Mouse (Mus musculus) embryonic facial prominence, embryonic 12.5 days (tissue): ENCODE measurements at regions not wholly inside any gene's neighbourhood (a gene's known extent, or its start where the extent isn't known, plus 50 kb on each side); places are given as distances from the start of the nearest gene placed in this dataset.

Experiments
- ATAC-seq: fragments of 200-750 bp; cut with Nextera tagmentation; 2 replicates; pipeline ENCODE4 v1.8.0; 2017; ENCODE audit not compliant: insufficient number of reproducible peaks, insufficient read depth, low FRiP score, low TSS enrichment
- H3K27ac ChIP-seq: fragments of 300-500 bp; sonication (generic); 2 replicates; pipeline ENCODE4 v1.5.1; 2016; ENCODE audit warnings: mild to moderate bottlenecking
- H3K27me3 ChIP-seq: fragments of 300-500 bp; sonication (generic); 2 replicates; pipeline ENCODE4 v1.6.1; 2016; ENCODE audit warnings: mild to moderate bottlenecking, moderate library complexity
- H3K36me3 ChIP-seq: fragments of 300-500 bp; sonication (generic); 2 replicates; pipeline ENCODE4 v1.6.1; 2016; ENCODE audit warnings: mild to moderate bottlenecking
- H3K4me1 ChIP-seq: fragments of 300-500 bp; sonication (generic); 2 replicates; pipeline ENCODE4 v1.6.1; 2016
- H3K4me2 ChIP-seq: fragments of 300-500 bp; sonication (generic); replicated peaks from 2 replicates; pipeline ENCODE4 v1.6.1; 2016; ENCODE audit warnings: mild to moderate bottlenecking, moderate library complexity
- H3K4me3 ChIP-seq: fragments of 300-500 bp; sonication (generic); 2 replicates; pipeline ENCODE4 v1.5.1; 2016; ENCODE audit warnings: mild to moderate bottlenecking
- H3K9ac ChIP-seq: fragments of 300-500 bp; sonication (generic); 2 replicates; pipeline ENCODE4 v1.6.1; 2016; ENCODE audit warnings: mild to moderate bottlenecking, moderate library complexity
- H3K9me3 ChIP-seq: fragments of 300-500 bp; sonication (generic); 2 replicates; pipeline ENCODE4 v1.6.1; 2016; ENCODE audit warnings: mild to moderate bottlenecking, moderate library complexity
- WGBS: fragments of 180-500 bp; shearing (Covaris S2); methylation state at CpG from one replicate; pipeline ENCODE4 v1.1.7; 2016; 5-methylcytosine and 5-hydroxymethylcytosine counted together

DNA sequence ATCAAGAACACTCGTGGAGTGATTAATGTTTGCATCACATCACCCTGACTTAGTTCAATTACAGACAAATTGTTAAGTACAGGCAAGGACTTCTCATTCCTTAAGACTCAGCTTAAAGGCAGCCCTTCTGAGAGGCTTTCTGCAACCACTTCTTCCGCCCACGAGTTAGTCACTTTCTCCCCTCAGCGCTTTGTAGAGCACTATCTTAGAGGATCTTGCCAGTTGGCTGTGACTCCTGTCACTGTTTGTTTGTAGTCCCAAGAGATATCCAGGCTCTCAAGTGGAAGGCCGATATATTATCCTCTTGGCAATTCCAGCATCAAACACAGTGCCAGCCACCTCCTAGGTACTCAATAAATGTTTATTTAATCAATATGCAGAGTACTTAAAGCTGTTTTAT, 532.1 kb upstream of the Gm26657 start:
- WGBS, result 66% methylated on average over 5 of the region's 5 CpGs

DNA sequence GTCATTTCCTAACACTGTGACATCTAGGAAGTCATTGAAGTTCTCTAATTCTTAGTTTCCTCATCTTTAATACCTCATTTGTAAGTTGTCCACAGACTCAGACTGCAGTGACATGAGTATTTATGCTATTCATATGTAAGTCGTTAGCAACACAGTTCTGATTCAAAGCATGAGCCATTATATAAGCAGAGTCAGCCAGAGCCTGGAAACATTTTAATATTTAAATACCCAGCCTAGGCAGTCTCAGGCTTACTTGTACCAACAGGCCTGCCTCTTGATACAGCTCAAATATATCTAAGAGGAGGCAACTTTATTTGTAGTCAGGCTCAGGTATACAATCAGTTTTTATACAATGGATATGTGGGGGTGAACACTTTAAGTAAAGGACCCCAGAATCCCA, 534.8 kb upstream of the Gm26657 start:
- ATAC-seq, result no peak

More for the DNA sequence above, 532.1 kb upstream of the Gm26657 start:
- Histone ChIP-seq H3K9ac (no peak overlapping the region), H3K4me1 (peaks cover 5% of the 10 kb centered on the region; the same call in 1 of the 2 replicates), H3K9me3 (0 out of 2 replicates have a peak, but pooled peaks cover 4% of the 10 kb centered on the region), H3K4me3 (no peak overlapping the region), H3K27me3 (no peaks in the 10 kb centered on the region), H3K36me3 (no peaks in the 10 kb centered on the region), H3K4me2 (no peak overlapping the region), H3K27ac (no peak overlapping the region)
- ATAC-seq, result no peak

DNA sequence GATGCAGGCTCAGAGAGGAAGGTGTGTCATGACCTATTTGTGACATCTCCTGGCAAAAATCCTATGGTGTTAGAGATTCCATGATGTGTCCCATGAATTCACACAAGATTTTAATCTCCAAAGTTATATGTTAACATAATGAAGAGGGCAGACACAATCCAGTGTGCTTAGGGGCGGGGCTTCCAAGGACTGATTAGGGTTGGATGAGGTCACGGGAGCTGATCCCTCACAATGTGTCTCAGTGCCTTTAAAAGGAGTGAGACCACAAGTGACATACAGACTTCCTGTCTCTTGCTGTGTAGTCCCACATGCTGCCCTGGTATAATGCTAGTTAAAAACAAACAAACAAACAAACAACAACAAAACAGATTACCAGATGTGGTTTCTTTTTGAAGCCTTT, 546.5 kb upstream of the Gm26657 start:
- Histone ChIP-seq H3K4me3 (no peak overlapping the region), H3K27ac (no peak overlapping the region), H3K27me3 (no peaks in the 10 kb centered on the region), H3K9ac (no peak overlapping the region), H3K36me3 (no peaks in the 10 kb centered on the region), H3K4me2 (no peak overlapping the region), H3K4me1 (no peaks in the 10 kb centered on the region), H3K9me3 (no peaks in the 10 kb centered on the region)
- no peak for ATAC-seq
- 52% methylated on average over 2 of the region's 2 CpGs for WGBS

More for the DNA sequence above, 534.8 kb upstream of the Gm26657 start:
- Histone ChIP-seq H3K4me1 (peaks cover 5% of the 10 kb centered on the region; the same call in 1 of the 2 replicates), H3K9me3 (0 out of 2 replicates have a peak, but pooled peaks cover 4% of the 10 kb centered on the region), H3K27ac (no peak overlapping the region), H3K27me3 (no peaks in the 10 kb centered on the region), H3K9ac (no peak overlapping the region), H3K36me3 (no peaks in the 10 kb centered on the region), H3K4me2 (no peak overlapping the region), H3K4me3 (no peak overlapping the region)
- WGBS, result 38% methylated on average over 1 of the region's 1 CpGs

DNA sequence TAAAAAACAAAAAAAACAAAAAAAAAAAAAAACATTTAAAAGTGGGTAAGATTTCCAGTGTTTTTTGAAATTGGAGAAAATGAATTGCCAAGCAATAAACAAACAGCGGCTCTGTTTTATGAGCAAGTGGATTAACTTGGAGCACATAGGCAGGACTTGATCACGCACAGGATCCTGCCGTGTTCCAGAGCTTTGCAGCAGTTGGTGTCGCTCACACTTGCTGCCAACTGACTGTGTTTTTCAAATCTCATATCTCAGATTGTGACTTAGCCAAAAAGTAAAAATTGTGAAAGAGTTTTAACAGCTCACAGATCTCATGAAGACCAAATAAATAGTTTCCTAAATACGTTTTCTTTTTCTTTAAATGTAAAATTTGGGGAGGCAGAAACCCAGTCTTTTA, 547.4 kb upstream of the Gm26657 start:
- no peak for ATAC-seq

DNA sequence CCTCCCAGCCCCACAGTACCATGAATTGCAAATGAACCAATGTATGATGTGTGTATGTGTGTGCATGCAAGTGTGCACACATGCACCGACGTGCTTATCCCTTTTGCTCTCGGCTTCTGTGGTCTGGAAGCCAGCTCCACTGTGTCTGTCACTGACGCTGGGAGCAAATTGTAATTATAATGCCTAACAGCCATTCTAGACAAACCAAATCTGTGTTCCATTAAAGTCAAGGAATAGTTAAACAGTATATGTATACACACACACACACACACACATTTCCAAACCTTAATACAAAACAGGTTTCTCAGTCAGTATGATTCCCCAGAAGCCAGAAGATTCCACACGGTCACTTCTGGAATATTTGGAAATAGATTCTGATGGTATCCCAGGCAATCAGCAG, 560.3 kb upstream of the Gm26657 start:
- no peak for ATAC-seq
- Histone ChIP-seq H3K4me1 (peaks cover 7% of the 10 kb centered on the region; the same call in 1 of the 2 replicates), H3K4me2 (no peak overlapping the region), H3K4me3 (no peak overlapping the region), H3K9me3 (no peaks in the 10 kb centered on the region), H3K27me3 (no peaks in the 10 kb centered on the region), H3K27ac (no peak overlapping the region), H3K9ac (no peak overlapping the region), H3K36me3 (no peaks in the 10 kb centered on the region)
- 42% methylated on average over 5 of the region's 5 CpGs for WGBS

More for the DNA sequence above, 547.4 kb upstream of the Gm26657 start:
- Histone ChIP-seq H3K4me2 (no peak overlapping the region), H3K9ac (no peak overlapping the region), H3K9me3 (no peaks in the 10 kb centered on the region), H3K27me3 (no peaks in the 10 kb centered on the region), H3K4me3 (no peak overlapping the region), H3K27ac (no peak overlapping the region), H3K4me1 (no peaks in the 10 kb centered on the region), H3K36me3 (no peaks in the 10 kb centered on the region)
- 85% methylated on average over 5 of the region's 5 CpGs for WGBS

DNA sequence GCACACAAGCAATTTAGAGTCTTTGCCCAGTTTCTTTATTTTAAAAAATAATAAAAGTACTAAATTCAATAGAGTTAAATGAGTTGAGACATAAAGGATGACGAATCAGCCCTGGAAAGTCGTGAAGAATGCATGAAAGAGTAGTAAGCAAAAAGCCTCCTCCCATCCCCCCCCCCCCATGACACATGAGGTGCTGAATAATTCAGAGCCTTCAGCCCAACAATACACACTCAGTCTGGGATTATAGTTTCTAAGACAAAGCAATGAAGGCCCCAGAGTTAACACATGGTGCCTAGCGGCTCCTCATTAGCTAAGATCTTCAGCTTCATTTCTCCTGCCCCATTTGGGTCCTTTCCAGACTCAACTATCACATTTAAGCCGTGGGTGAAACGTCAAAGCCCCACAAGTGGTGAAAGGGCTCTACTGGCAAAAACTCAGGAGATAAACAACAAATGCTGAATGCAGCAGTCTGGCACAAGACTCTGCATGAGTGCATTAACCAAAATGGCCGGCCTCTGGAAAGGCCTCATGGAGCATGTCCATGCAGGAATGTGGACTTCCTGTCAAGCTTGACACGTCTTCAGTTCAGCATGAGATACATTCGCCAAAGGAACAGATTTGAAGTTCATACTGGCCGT, 560.9 kb upstream of the Gm26657 start:
- no peak overlapping the region for H3K4me3 ChIP-seq
- no peak overlapping the region for H3K27ac ChIP-seq
- ATAC-seq, result no peak
- peaks cover 7% of the 10 kb centered on the region; the same call in 1 of the 2 replicates for H3K4me1 ChIP-seq
- H3K9me3 ChIP-seq, result no peaks in the 10 kb centered on the region
- no peaks in the 10 kb centered on the region for H3K36me3 ChIP-seq
- no peak overlapping the region for H3K4me2 ChIP-seq
- WGBS, result 76% methylated on average over 9 of the region's 9 CpGs
- H3K27me3 ChIP-seq, result no peaks in the 10 kb centered on the region
- no peak overlapping the region for H3K9ac ChIP-seq

DNA sequence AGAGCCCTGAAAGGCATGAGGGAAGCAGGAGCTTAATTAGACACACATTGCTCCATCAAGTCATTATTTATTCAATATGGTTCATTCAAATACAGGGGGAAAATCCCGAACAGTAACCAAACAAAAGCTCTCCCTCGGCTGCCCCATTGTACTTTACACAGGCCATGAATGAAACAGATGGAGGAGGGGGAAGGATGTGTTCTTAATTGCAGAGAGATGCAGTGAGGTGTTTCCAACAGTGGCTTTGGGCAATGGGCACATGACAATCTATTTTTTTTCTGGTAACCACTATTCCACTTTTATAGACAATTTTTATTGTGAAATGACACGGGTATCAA, 578.6 kb upstream of the Gm26657 start:
- Histone ChIP-seq H3K9me3 (no peaks in the 10 kb centered on the region), H3K27ac (no peak overlapping the region), H3K36me3 (no peaks in the 10 kb centered on the region), H3K27me3 (no peaks in the 10 kb centered on the region), H3K4me3 (no peak overlapping the region), H3K9ac (no peak overlapping the region), H3K4me1 (0 out of 2 replicates have a peak, but pooled peaks cover 6% of the 10 kb centered on the region), H3K4me2 (no peak overlapping the region)
- 49% methylated on average over 3 of the region's 3 CpGs for WGBS
- ATAC-seq, result no peak

DNA sequence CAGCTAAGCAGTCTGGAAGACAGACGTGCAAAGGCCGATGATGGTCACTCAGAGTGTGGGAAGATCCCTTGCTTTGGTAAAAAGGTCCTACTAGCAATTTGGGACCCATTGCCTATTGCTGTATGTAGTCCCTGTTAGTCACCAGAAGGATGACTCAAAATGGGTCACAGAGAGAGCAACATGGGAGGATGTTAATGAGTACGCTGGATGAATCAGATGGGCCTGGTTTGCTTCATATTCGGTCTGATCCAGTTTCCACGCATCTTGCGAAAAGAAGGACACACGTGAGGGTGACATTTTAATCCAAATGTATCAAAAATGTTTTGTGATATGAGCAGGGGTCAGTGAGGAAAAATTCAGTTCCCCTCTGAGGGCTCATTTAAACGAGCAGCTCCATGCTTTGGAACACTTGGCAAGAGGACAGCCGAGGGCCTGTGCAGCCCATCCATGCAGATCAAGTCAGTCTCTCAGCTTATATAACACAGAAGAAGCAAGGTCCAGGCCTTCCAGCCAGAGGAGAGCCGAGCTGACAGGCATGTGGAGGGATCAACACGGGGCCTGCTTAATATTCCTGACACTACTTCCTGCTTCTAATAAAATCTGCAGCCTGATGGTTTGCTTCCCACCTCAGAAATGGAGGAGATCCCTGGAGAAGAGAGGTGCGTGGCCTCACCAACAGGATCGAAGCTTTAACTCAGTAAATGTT, 579.2 kb upstream of the Gm26657 start:
- WGBS, result 76% methylated on average over 13 of the region's 13 CpGs

DNA sequence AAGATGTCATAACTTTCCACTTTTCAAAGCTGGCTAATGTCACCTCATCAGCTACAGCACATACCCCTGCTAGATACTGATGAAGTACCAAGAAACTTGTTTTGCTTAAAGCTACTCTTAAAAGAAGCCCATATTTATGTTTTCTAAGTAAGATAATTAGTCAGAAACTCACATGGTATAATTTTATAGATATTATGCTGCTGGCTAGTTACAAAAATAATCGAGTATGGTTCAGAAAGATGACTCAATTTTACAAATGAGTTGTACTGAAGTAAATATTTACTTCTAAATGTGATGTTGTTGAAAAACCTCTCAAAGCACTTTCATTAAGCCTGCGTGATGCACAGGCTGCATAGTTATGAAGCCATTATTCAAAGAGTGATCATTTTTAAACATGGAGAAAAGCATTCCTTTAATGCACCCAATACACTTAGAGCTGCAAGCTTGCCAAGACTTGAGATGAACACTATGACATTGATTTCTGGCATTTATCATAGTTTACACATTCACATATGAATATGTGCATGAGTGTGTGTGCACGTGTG, 582.3 kb upstream of the Gm26657 start:
- no peak for ATAC-seq
- Histone ChIP-seq H3K27me3 (no peaks in the 10 kb centered on the region), H3K36me3 (no peaks in the 10 kb centered on the region), H3K4me2 (no peak overlapping the region), H3K9ac (no peak overlapping the region), H3K27ac (no peak overlapping the region), H3K4me1 (0 out of 2 replicates have a peak, but pooled peaks cover 6% of the 10 kb centered on the region), H3K4me3 (no peak overlapping the region), H3K9me3 (no peaks in the 10 kb centered on the region)
- WGBS, result 89% methylated on average over 3 of the region's 3 CpGs

More for the DNA sequence above, 579.2 kb upstream of the Gm26657 start:
- Histone ChIP-seq H3K9ac (no peak overlapping the region), H3K4me3 (no peak overlapping the region), H3K4me1 (0 out of 2 replicates have a peak, but pooled peaks cover 6% of the 10 kb centered on the region), H3K27me3 (no peaks in the 10 kb centered on the region), H3K4me2 (no peak overlapping the region), H3K27ac (no peak overlapping the region), H3K9me3 (no peaks in the 10 kb centered on the region), H3K36me3 (no peaks in the 10 kb centered on the region)
- ATAC-seq, result no peak

DNA sequence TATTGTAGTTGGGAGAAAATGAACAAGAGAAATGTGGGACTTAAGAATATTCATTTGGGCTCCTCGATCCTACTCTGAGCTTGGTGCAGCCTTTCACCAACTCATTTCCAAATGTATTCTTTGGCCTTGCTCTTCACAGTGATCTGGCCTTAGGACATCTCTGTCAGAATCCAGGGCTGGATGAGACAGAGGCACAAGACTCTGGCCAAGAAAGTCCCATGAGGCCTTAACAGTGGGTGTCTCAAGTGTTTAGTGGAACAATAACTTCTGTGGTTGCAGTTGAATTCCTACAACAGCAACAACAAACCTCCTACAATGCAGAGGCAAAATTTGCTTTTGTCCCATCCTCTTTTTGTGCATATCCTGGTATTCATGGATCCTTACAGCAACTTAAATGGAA, 589.2 kb upstream of the Gm26657 start:
- Histone ChIP-seq H3K9me3 (no peaks in the 10 kb centered on the region), H3K4me3 (no peak overlapping the region), H3K27ac (no peak overlapping the region), H3K9ac (no peak overlapping the region), H3K4me2 (no peak overlapping the region), H3K27me3 (no peaks in the 10 kb centered on the region), H3K4me1 (no peaks in the 10 kb centered on the region), H3K36me3 (no peaks in the 10 kb centered on the region)
- 94% methylated on average over 1 of the region's 1 CpGs for WGBS
- no peak for ATAC-seq

DNA sequence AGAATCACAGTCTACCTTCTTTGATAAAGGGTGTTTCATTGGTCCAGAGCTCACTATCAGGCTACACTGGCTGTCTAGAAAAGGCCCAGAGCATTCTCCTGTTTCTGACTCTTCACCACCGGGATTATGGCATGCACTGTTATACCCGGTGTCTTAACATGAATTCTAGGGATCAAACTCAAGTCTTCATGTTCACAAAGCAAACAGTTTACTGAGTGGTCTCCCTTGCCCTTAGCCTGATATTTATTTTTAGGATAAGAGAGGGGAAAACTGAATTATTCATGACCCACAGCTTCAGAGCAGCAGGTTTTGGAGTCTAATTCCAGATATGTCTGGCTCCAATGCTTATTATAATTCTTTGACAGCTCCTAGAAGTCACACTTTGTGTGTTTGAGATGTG, 596.0 kb upstream of the Gm26657 start:
- Histone ChIP-seq H3K9ac (no peak overlapping the region), H3K27me3 (no peaks in the 10 kb centered on the region), H3K27ac (no peak overlapping the region), H3K4me1 (no peaks in the 10 kb centered on the region), H3K4me2 (no peak overlapping the region), H3K36me3 (no peaks in the 10 kb centered on the region), H3K4me3 (no peak overlapping the region), H3K9me3 (no peaks in the 10 kb centered on the region)
- 85% methylated on average over 2 of the region's 2 CpGs for WGBS
- ATAC-seq, result no peak

DNA sequence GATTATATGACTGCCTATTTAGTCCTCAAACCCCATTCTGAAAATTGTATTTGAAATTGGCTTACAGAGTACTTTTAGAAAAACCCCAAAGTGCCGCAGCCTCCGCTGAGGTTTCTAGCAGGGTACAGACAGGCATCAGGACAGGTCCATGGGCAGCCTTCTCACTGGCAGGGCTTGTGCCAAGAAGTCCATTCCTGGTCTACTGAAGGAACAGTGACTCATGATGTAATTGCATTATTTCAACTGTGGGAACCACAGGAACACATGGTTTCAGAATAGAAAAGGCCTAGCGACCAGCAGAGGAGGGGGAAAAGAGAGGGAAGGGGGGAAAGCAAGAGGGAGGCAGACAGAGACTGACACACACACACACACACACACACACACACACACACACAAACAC, 603.0 kb upstream of the Gm26657 start:
- Histone ChIP-seq H3K4me3 (no peak overlapping the region), H3K4me2 (no peak overlapping the region), H3K4me1 (0 out of 2 replicates have a peak, but pooled peaks cover 3% of the 10 kb centered on the region), H3K9me3 (no peaks in the 10 kb centered on the region), H3K27me3 (no peaks in the 10 kb centered on the region), H3K36me3 (no peaks in the 10 kb centered on the region), H3K9ac (no peak overlapping the region), H3K27ac (no peak overlapping the region)
- 85% methylated on average over 3 of the region's 3 CpGs for WGBS
- no peak for ATAC-seq
